Mouse (Mus musculus): ENCODE data around the gene Ccdc149. TPM values are rescaled to one million over a fixed set of nuclear protein-coding genes. Genes with fewer than 3 reads are reported as not detected.

The Ccdc149 gene
- polyA plus RNA-seq, 1 experiment, result not detected

DNA sequence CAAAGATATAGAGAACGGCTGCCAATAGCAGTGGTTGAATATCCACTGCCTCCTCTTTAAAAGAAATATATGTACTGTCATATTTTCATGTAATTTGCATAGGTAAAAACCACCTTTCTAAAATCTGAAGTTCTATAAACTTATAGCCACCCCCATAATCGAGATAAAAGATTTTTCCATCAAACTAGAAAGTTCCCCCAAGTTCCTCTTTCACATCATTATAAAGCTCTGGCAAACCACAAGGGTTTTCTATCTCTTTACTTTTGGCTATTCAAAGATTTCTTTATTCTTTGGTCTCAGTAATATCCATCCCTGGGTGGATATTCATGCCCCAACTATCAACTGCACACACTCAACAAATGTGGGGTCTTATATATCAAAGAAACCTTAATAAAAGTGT is 8.9 kb downstream of the Ccdc149 start:
- TF ChIP-seq GATA1 (IDR thresholded peaks at IDR 0.05; ENCODE audit: low read length), result no peak

DNA sequence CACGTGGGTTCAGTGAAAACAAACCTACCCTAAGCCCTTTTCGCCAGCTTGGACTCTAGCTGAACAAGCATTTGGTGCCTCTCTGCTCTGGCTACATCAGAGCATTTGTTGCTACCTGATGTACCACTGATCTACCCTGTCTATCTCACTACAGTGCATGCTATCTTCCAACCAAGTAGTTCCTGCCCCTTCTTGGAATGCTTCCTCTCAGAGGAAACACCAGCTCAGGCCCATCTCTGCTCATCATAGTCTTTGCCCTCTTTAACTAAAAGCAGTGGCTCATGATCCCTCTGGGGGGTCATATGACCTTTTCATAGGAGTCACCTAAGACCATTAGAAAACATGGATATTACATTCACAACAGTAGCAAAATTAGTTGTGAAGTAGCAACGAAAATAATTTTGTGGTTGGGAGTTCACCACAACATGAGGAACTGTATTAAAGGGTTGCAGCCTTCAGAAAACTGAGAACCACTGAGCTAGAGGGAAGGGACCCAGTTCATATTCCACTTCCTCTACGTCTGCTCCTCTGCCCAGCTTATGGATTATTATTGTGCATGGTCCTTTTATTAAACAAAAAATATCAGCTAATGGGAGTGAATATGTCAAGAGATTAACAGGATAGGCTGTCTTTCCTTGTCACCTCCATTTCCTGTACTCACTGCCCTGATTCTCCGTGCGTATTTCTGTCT is 9.7 kb downstream of the Ccdc149 start:
- no peak for TF ChIP-seq GATA1 (IDR thresholded peaks at IDR 0.05; ENCODE audit: low read length)

DNA sequence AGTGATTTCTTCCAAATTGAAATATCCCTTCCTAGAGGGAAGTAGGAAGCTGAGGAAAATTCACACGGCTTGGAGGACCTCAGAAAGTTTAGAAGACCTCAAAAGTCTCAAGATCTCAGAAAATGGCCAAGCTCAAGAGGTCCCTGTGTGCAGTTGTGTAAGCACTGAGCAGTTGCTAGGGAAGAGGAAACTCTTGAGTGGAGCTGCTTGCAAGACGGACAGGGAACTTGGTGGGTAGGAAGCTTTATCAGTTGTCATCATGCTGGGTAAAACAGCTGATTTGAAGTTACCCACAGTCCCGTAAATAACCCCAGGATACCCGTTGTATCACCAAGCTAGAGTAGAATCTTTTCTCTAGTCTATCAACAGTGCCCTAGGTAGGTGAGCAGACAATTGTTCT is 12.0 kb downstream of the Ccdc149 start:
- TF ChIP-seq GATA1 (IDR thresholded peaks at IDR 0.05; ENCODE audit: low read length), result no peak

DNA sequence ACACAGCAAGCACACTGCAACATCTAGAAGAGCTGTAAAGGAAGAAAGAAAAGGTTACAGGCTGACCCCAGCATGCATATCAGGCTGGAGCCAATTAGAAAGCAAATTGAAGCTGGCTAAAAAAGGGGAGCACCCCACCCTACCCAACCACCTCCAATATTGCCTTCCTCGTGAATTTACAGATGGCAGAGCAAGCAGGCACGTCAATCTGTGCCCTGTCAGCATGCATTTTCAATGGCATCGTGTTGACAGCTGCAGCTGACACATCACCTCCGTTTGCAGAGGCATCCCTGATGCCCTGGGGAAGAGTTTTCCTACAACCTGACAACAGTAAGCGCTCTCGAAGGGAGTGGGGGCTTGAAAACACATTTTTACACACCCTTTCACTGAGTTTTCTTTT is 14.2 kb downstream of the Ccdc149 start:
- no peak for TF ChIP-seq GATA1 (IDR thresholded peaks at IDR 0.05; ENCODE audit: low read length)

DNA sequence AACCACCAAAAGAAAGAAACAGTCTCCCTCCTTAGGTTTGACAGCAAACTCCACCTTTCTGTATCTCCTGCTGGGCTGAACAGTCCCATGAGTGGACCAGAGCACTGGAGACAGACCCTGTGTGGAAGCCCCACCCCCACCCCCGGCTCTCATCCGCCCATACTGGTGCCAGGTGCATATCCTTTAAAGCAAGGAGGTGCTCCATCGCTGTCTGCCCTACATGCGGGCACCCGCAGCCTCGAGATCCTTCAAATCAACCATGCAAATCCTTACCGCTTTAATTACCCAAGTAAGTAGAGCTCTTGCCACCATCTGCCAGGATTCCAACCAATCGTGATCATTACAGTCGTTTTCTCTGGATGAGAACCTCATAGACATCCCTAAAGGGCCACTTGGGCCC is 20.5 kb downstream of the Ccdc149 start:
- no peak for TF ChIP-seq GATA1 (IDR thresholded peaks at IDR 0.05; ENCODE audit: low read length)

- no peak for TF ChIP-seq GATA1 (IDR thresholded peaks at IDR 0.05; ENCODE audit: low read length)
Measured at GRCm38 (mm10) chr5:52449187-52449586, 22.1 kb downstream of the Ccdc149 start.

DNA sequence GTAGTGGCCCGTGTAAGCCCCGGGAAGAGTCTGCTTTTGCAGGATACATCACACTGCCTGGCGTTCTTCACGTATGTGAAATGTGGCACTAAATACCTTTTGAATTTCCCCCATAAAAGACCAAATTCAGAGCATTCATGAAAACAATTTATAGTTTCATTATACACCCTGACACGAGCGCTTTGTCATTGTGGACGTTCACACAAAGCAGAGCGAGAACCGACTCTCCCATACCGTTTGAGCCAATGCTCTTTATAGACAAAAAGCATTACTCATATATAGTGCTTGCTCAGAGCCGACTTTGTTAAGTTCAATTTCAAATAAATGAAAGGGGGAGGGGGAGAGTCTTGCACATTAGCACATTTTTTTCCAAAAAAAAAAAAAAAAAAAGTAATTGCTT is 31.0 kb downstream of the Ccdc149 start:
- no peak for TF ChIP-seq GATA1 (IDR thresholded peaks at IDR 0.05; ENCODE audit: low read length)

GRCm38 (mm10) chr5:52438946-52439345 is 32.4 kb downstream of the Ccdc149 start:
- no peak for TF ChIP-seq GATA1 (IDR thresholded peaks at IDR 0.05; ENCODE audit: low read length)

DNA sequence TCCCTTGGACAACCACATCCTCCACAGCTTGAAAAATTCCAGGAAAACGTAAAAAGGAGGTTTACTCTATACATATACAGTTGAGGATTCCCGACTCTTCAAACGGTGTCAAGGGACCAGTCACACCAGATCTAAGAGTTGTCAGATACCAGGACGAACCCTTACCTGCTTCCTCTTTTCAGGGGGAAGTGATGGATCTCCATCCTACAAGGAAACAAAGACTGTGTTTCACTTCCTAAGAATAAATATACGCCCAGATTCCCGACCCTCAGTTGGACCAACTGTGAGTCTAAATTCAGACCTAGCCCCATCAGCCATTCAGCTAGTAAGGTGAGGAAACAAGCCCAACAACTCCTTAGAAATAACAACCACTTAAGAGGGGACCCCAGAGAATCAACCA is 35.8 kb downstream of the Ccdc149 start:
- TF ChIP-seq GATA1 (IDR thresholded peaks at IDR 0.05; ENCODE audit: low read length), result no peak

GRCm38 (mm10) chr5:52431276-52431844 is 40.0 kb downstream of the Ccdc149 start:
- no peak for TF ChIP-seq GATA1 (IDR thresholded peaks at IDR 0.05; ENCODE audit: low read length)

DNA sequence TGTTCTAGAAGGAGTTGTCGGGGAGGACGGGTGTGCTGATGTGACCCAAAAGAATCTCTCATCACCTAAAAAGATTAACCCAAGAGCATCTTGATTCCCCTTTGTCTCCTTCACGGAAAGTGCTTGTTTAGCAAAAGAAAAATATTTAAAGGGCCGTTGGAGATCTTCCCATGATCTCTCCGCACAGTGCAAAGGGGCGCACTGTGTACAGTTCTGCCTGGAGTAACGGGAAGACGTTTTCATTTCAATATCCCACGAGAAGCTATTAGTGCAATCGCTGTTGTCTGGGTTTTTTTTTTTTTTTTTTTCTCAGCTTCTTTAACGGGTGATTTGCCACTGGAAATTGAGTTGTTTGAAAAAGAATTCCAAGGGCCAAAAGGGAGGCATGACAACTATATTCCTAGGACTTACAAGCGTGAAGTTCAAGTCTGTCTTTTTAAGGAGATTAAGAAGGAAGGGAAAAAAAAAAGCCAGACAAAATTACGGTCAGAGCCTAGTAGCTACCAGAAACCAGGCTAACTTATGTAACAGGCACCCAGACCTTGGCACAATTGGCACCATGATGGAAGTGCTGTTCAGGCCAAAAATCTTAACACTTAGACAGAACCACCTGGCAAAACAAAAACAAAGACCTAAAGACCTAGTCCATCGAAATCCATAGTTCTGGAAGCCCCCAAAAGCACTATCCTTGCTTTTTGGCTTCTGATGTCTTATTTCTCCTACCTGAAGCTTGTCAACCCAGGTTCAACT is 41.4 kb downstream of the Ccdc149 start:
- TF ChIP-seq GATA1 (IDR thresholded peaks at IDR 0.05; ENCODE audit: low read length), result no peak

DNA sequence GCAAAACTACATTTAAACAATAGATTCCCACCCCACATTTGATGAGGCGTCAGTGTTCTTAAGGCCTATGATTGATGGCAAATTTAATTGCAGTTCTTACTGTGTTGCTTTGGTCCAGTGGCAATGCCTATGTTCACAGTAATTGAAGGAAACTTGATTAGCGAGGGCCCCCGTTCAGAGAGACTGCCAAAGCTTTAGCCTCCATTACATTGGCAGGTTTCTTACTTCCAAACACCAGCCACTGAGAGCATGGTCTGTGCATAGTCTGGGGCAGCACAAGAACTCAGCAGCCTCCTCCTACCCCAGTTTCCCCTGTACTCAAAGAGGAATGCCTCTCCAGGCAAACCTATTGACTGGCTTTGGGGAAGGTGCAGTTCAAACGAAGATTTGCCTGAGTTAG is 42.7 kb downstream of the Ccdc149 start:
- no peak for TF ChIP-seq GATA1 (IDR thresholded peaks at IDR 0.05; ENCODE audit: low read length)

DNA sequence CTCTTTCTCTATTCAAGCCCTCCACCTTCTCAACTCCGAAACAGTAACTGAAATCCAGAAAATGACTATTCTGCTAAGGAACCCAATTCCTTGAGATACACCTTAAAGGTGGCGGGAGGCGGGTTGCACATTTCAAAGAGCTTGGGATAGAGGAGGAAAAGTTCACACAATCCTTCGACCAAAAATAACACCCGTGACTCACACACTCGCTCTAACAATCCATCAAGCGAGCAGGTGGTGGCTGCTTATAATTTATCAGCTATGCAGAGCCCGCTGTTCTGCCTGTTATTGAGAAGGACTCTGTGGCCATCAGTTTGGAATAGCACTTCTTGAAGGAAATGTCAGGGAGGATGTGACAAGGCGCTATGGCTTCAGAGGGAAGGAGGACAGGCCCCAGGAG is 45.5 kb downstream of the Ccdc149 start:
- no peak for TF ChIP-seq GATA1 (IDR thresholded peaks at IDR 0.05; ENCODE audit: low read length)

DNA sequence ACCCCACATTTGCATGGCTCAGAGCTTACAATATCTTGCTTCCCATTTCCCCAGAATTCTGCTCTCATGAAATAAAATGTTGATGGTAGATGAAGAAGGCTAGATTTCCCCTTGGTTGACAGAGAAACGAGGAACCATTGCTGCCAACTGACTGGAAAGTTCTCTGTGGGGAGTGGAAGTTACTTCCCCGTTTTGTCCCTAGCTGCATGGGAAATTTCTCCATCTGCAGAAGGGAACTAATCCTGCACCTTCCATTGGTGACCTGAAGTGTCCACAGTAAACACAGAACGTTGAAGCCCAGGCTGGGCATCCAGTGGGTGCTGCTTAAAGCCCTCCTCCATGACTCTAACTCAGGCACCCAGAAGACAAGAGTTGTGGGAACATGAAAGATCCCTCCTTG is 47.4 kb downstream of the Ccdc149 start:
- no peak for TF ChIP-seq GATA1 (IDR thresholded peaks at IDR 0.05; ENCODE audit: low read length)

GRCm38 (mm10) chr5:52416485-52416884 is 54.8 kb downstream of the Ccdc149 start:
- no peak for TF ChIP-seq GATA1 (IDR thresholded peaks at IDR 0.05; ENCODE audit: low read length)

DNA sequence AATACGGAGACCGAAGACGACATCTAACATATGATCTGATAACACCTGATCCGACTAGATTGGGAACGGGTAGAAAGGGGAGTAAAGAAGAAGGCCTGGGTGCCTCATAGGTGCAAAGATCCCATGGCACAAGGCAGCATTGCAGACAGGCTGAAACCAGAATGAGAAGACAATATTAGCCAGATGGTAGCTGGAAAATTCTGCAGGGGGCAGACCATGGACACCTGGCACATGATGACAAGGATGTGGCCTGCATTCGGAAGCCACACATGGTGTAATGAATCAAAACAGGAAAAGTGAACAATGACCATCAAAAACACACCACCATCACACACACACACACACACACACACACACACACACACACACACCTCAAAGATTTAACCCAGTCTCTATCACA is 55.4 kb downstream of the Ccdc149 start:
- TF ChIP-seq GATA1 (IDR thresholded peaks at IDR 0.05; ENCODE audit: low read length), result no peak

GRCm38 (mm10) chr5:52415193-52415592 is 56.1 kb downstream of the Ccdc149 start:
- no peak for TF ChIP-seq GATA1 (IDR thresholded peaks at IDR 0.05; ENCODE audit: low read length)
